8 mouse cellular contexts compared by ENCODE assay signal in the genomic region with DNA sequence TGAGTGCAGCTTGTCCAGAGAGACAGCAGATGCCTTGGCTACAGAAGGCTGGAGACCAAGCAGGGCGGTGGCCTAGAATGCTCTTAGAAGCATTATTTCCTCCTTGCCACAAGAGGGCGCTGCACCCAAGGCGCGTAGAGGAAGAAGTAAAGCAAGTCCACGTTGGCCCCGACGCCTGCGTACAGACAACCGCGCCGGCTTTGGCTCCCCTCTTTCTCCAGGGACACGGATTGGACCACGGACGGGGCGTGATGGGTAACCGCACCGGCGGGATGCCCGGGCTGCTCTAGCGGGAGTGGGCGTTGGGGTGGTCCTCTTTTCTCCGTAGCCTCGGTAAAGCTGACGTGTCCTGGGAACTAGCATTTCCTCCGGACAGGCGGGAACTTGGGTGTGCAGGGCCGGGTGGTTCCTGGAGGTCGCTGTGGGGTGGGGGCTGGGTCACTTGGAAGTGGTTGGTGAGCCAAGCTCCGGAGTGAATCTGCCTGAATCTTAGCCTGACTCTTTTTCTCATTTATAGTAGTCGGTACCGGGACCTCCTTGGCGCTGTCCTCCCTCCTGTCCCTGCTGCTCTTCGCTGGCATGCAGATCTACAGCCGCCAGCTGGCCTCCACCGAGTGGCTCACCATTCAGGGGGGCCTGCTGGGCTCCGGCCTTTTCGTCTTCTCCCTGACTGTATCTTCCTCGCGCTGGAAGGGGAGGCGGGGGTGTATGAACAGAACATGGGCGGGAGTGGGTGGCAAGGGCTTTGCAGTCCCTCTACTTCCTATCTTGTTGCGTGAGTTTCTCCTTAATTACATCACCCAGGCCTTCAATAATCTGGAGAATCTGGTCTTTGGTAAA. TPM values are rescaled to one million over a fixed set of nuclear protein-coding genes. Genes with fewer than 3 reads are reported as not detected.
DNase-seq lines count a peak whose midpoint lies in the region; ATAC-seq lines count a peak whose summit lies in the region.

A gene (minus strand): TSS at position 49 of the 840 bp plus-strand sequence.

- peak; percentile 66 to 70 for ATAC-seq in hematopoietic stem cell, adult 5-6 weeks (replicated peaks in 1 of 2; ENCODE audit: insufficient read depth in 1 of 2, low FRiP score in 2 of 2, low TSS enrichment in 1 of 2, low read depth in 1 of 2, poor library complexity in 2 of 2, severe bottlenecking in 2 of 2)

- peak; percentile 93 for DNase-seq in Muller cell, postnatal 12 days (ENCODE audit: inconsistent ontology term)
- DNase-seq in cerebellum, adult 8-10 months: peak; percentile 91
- peak; percentile 90 for DNase-seq in forelimb bud, embryonic 11.5 days (ENCODE audit: low read depth, low spot score)
- peak; percentile 87 to 93 for DNase-seq in layer of hippocampus, postnatal 14 days (ENCODE audit: low spot score in 2 of 2)
- peak; percentile 93 for DNase-seq in lung, postnatal 10 days
- DNase-seq in ovary, postnatal 14 days (ENCODE audit: low spot score): peak; percentile 84
- peak; percentile 77 to 84 for DNase-seq in thymus, postnatal 10 days (ENCODE audit: low spot score in 2 of 2)

RNA-seq across cellular contexts. Expression of the gene that starts here (rescaled TPM):
- 3.4 and 3.8 TPM in 2 replicates for total RNA-seq in hematopoietic stem cell, adult 5-6 weeks (2017)
- total RNA-seq in layer of hippocampus, postnatal 14 days (2021): 10 to 100 TPM; 97.0 to 99.4 TPM

Comparison
In these comparisons a context has a peak if more than half of its experiments do, and no peak if none do; other contexts are left out.
1. Peak in every context shown above with its lines: DNase-seq and ATAC-seq.
2. RNA of the gene that starts here (total RNA-seq): 97.0 to 99.4 TPM in layer of hippocampus, postnatal 14 days; 3.4 to 3.8 TPM in hematopoietic stem cell, adult 5-6 weeks; every median in the first group is over 10 times any median in the second.